Mouse (Mus musculus) forebrain, embryonic 11.5 days (tissue): Measurements from ENCODE around the gene Bach2. TPM values are rescaled to one million over a fixed set of nuclear protein-coding genes. Genes with fewer than 3 reads are reported as not detected.

Experiments used
- ATAC-seq: fragments of 200-750 bp; cut with Nextera tagmentation; replicated peaks from 2 replicates; pipeline ENCODE4 v1.8.0; 2017; ENCODE audit warnings: moderate TSS enrichment; ENCODE audit not compliant: low FRiP score
- DNase-seq: peaks from one replicate; pipeline ENCODE4 v3.0.0-alpha.2; 2017; ENCODE audit warnings: low spot score
- H3K27ac ChIP-seq: fragments of 300-500 bp; sonication (generic); 2 replicates; pipeline ENCODE4 v1.5.1; 2014; ENCODE audit warnings: low read depth, low read length
- H3K27me3 ChIP-seq: fragments of 300-500 bp; sonication (generic); 2 replicates; pipeline ENCODE4 v1.6.1; 2014; ENCODE audit warnings: mild to moderate bottlenecking, low read length, mixed read lengths; ENCODE audit not compliant: control insufficient read depth, insufficient read depth
- H3K36me3 ChIP-seq: fragments of 300-500 bp; sonication (generic); 2 replicates; pipeline ENCODE4 v1.6.1; 2014; ENCODE audit warnings: mild to moderate bottlenecking, low read length, moderate library complexity, mixed read lengths; ENCODE audit not compliant: control insufficient read depth, insufficient read depth
- H3K4me1 ChIP-seq: fragments of 300-500 bp; sonication (generic); replicated peaks from 2 replicates; pipeline ENCODE4 v1.6.1; 2014; ENCODE audit warnings: low read length, mixed read lengths; ENCODE audit not compliant: control insufficient read depth, insufficient read depth
- H3K4me2 ChIP-seq: fragments of 300-500 bp; sonication (generic); 2 replicates; pipeline ENCODE4 v1.6.1; 2014; ENCODE audit warnings: low read depth, mild to moderate bottlenecking, low read length, moderate library complexity, mixed read lengths; ENCODE audit not compliant: severe bottlenecking
- H3K4me3 ChIP-seq: fragments of 300-500 bp; sonication (generic); 2 replicates; pipeline ENCODE4 v1.5.1; 2014; ENCODE audit warnings: low read depth, low read length
- H3K9ac ChIP-seq: fragments of 300-500 bp; sonication (generic); 2 replicates; pipeline ENCODE4 v1.6.1; 2014; ENCODE audit warnings: low read length
- H3K9me3 ChIP-seq: fragments of 300-500 bp; sonication (generic); 2 replicates; pipeline ENCODE4 v1.6.1; 2016; ENCODE audit warnings: low read length, mixed read lengths; ENCODE audit not compliant: control insufficient read depth
- WGBS: fragments of 180-500 bp; shearing (Covaris S2); extraction: QIAGEN DNeasy Blood & Tissue Kit; methylation state at CpG from one replicate; pipeline ENCODE4 v1.1.7; 2014; 5-methylcytosine and 5-hydroxymethylcytosine counted together
- polyA plus RNA-seq: library from polyadenylated mRNA; unstranded; fragments of >200 nt; fragmentation: Nextera tagmentation; extraction: Ambion mirVana; gene quantifications from 2 replicates; pipeline ENCODE4 v1.2.1, GENCODE M21; 2014

Bach2 gene
- polyA plus RNA-seq, 1 experiment from 2014 or later: 16.2 TPM

- DNase-seq: no peak
- 70% methylated on average over 6 of the region's 6 CpGs for WGBS
- Histone ChIP-seq H3K4me2 (no peak overlapping the region), H3K9me3 (no peaks in the 10 kb centered on the region), H3K4me3 (no peak overlapping the region), H3K4me1 (peaks cover 15% of the 10 kb centered on the region), H3K27ac (no peak overlapping the region), H3K9ac (no peak overlapping the region), H3K36me3 (no peaks in the 10 kb centered on the region), H3K27me3 (no peaks in the 10 kb centered on the region)
- no peak for ATAC-seq
These were observed 282.7 kb downstream of the Bach2 start for GRCm38 (mm10) chr4:32521361-32521740.

DNA sequence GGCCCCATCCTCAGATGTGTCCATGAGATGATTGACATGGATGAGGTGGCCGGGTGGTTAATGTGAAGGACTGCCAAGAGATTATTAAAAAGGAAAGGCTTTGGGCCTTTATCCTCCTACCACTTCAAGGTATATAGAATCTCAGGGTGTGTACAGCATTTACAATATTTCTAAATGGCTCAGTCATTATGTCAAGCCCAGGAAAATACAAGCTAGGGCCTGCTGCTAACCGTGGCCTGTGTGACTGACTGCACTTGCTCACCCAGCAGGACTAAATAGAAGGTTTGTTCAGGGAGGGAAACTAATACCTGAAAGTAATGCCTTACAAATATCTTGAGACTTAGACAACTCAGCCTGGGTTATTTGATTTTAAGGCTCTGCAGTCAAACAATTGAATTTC lies 283.4 kb downstream of the Bach2 start:
- DNase-seq (no peak), ATAC-seq (no peak)
- no peak overlapping the region for H3K4me2 ChIP-seq
- no peaks in the 10 kb centered on the region for H3K27me3 ChIP-seq
- no peak overlapping the region for H3K9ac ChIP-seq
- WGBS: 66% methylated on average over 2 of the region's 2 CpGs
- H3K27ac ChIP-seq: no peak overlapping the region
- H3K4me1 ChIP-seq: peaks cover 17% of the 10 kb centered on the region
- H3K36me3 ChIP-seq: no peaks in the 10 kb centered on the region
- H3K4me3 ChIP-seq: no peak overlapping the region
- H3K9me3 ChIP-seq: no peaks in the 10 kb centered on the region

GRCm38 (mm10) chr4:32524282-32524681 lies 285.7 kb downstream of the Bach2 start:
- Histone ChIP-seq H3K4me3 (no peak overlapping the region), H3K4me1 (peaks cover 17% of the 10 kb centered on the region), H3K9me3 (no peaks in the 10 kb centered on the region), H3K27ac (no peak overlapping the region), H3K36me3 (no peaks in the 10 kb centered on the region), H3K4me2 (no peak overlapping the region), H3K27me3 (no peaks in the 10 kb centered on the region), H3K9ac (no peak overlapping the region)
- DNase-seq (no peak), ATAC-seq (no peak)
- 65% methylated on average over 2 of the region's 2 CpGs for WGBS

DNA sequence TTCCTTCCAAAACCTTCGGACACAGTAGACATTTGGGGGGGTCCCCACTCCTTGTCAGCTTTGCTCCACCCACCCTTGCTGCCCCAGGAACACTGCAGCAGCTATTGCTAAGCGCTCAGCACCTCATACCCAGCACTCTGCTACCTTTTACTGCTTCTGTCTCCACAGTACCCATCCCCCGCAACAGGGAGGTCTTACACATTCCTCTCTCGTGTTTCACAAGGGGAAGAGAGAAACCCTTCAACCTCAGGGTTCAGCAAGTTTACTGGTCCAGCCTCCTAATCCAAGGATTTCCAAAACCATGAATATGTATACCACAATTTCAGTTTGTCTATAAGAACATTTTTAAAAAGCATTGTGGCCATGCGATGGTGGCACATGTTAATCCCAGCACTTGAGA lies 286.4 kb downstream of the Bach2 start:
- no peak for DNase-seq
- Histone ChIP-seq H3K27ac (no peak overlapping the region), H3K36me3 (no peaks in the 10 kb centered on the region), H3K27me3 (no peaks in the 10 kb centered on the region), H3K9me3 (no peaks in the 10 kb centered on the region), H3K4me2 (no peak overlapping the region), H3K9ac (no peak overlapping the region), H3K4me1 (peaks cover 16% of the 10 kb centered on the region), H3K4me3 (no peak overlapping the region)
- no peak for ATAC-seq
- WGBS: 70% methylated on average over 5 of the region's 5 CpGs

- Histone ChIP-seq H3K9ac (no peak overlapping the region), H3K27ac (no peak overlapping the region), H3K4me3 (no peak overlapping the region), H3K4me2 (no peak overlapping the region), H3K27me3 (no peaks in the 10 kb centered on the region), H3K9me3 (no peaks in the 10 kb centered on the region), H3K36me3 (no peaks in the 10 kb centered on the region), H3K4me1 (peaks cover 15% of the 10 kb centered on the region)
- WGBS: 68% methylated on average over 9 of the region's 9 CpGs
- DNase-seq (peak; percentile 37), ATAC-seq (no peak)
These were observed 287.7 kb downstream of the Bach2 start for GRCm38 (mm10) chr4:32526228-32526836.

- DNase-seq (no peak), ATAC-seq (no peak)
- H3K9ac ChIP-seq: no peak overlapping the region
- H3K4me1 ChIP-seq: peaks cover 15% of the 10 kb centered on the region
- no peaks in the 10 kb centered on the region for H3K36me3 ChIP-seq
- H3K4me2 ChIP-seq: no peak overlapping the region
- H3K27ac ChIP-seq: no peak overlapping the region
- no peak overlapping the region for H3K4me3 ChIP-seq
- no peaks in the 10 kb centered on the region for H3K27me3 ChIP-seq
- H3K9me3 ChIP-seq: no peaks in the 10 kb centered on the region
- 82% methylated on average over 17 of the region's 17 CpGs for WGBS
These were observed 290.9 kb downstream of the Bach2 start for GRCm38 (mm10) chr4:32529443-32529995.

DNA sequence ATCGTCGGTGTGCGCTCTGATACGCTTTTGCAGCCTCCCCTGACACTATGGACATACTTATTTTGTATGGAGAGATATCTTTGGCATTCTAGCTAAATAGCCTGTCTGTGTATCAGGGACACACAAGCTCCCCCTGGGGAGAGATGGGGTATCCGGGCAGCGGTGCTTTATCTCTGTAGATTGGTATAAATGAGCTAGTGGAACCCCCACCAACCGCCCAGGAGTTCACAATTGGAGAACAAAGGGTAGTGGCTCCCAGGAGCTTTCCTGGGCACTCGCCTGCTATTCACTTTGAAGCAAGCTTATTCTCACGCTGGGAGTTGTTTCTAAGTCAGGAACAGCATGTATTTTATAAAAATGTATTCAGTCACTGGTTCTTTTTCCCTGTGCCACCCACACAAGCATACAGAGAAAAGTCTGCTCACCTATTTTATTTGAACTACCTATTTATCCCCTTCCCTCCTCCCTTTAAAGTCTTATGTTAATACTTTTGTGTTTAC lies 291.9 kb downstream of the Bach2 start:
- Histone ChIP-seq H3K9ac (peak overlapping the region; percentile 1; the same call in 1 of the 2 replicates), H3K36me3 (no peaks in the 10 kb centered on the region), H3K27me3 (no peaks in the 10 kb centered on the region), H3K9me3 (no peaks in the 10 kb centered on the region), H3K4me3 (no peak overlapping the region), H3K27ac (peak overlapping the region; percentile 74), H3K4me1 (peaks cover 15% of the 10 kb centered on the region), H3K4me2 (peak overlapping the region; percentile 37; the same call in 1 of the 2 replicates)
- WGBS: 32% methylated on average over 9 of the region's 9 CpGs
- DNase-seq (no peak), ATAC-seq (no peak)

GRCm38 (mm10) chr4:32530921-32531846 lies 292.6 kb downstream of the Bach2 start:
- DNase-seq: peak; percentile 63
- 27% methylated on average over 28 of the region's 28 CpGs for WGBS

More at GRCm38 (mm10) chr4:32530921-32531846, 292.6 kb downstream of the Bach2 start:
- no peaks in the 10 kb centered on the region for H3K36me3 ChIP-seq
- H3K27ac ChIP-seq: peak overlapping the region; percentile 74
- H3K9ac ChIP-seq: peak overlapping the region; percentile 20; the same call in 1 of the 2 replicates
- H3K9me3 ChIP-seq: no peaks in the 10 kb centered on the region
- peak; percentile 86 for ATAC-seq
- no peak overlapping the region; the same call in 1 of the 2 replicates for H3K4me3 ChIP-seq
- H3K27me3 ChIP-seq: no peaks in the 10 kb centered on the region
- peaks cover 15% of the 10 kb centered on the region for H3K4me1 ChIP-seq
- peak overlapping the region; percentile 37 for H3K4me2 ChIP-seq
